Mouse (Mus musculus) brain, embryonic 14.5 days (tissue): ENCODE measurements around the gene Rrbp1.

ENCODE experiments used
- CTCF ChIP-seq: fragments of 200-500 bp; IDR thresholded peaks from 2 replicates; pipeline ENCODE4 v1.5.1; 2012; ENCODE audit warnings: inconsistent platforms, mild to moderate bottlenecking, moderate library complexity, borderline replicate concordance; ENCODE audit not compliant: insufficient read depth, insufficient read length; ENCODE audit errors: extremely low read depth
- POLR2A ChIP-seq: fragments of 200-500 bp; IDR thresholded peaks from 2 replicates; pipeline ENCODE4 v1.6.1; 2012; ENCODE audit warnings: mild to moderate bottlenecking, inconsistent platforms, borderline replicate concordance; ENCODE audit not compliant: poor library complexity, insufficient read depth, insufficient read length, severe bottlenecking; ENCODE audit errors: extremely low read depth

DNA sequence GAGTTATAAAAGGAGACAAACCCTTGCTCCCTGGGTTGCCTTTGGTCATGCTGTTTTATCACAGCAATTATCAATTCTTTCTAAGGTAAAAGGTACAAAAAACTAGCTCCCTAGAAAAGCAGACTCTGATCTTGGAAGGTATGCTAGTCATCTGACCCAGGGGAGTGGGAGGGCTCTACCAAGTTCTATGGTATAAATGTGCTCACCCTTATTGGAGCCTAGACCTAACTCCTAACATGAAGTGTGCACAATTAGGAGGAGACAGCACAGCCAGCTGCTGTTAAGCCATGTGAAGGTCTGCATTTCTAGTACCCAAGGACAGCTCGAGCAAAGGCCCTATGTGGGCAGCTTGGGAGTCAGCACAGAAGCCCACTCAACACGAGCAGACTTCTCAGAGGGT lies 39.2 kb downstream of the Rrbp1 start:
- TF ChIP-seq POLR2A (no peak), CTCF (no peak)
